Mouse (Mus musculus): Measurements from ENCODE around the gene 9130213A22Rik.

The 9130213A22Rik gene

GRCm38 (mm10) chr11:69080102-69080854 lies 42.1 kb downstream of the 9130213A22Rik start:
- in situ Hi-C loops (cut with MboI; ENCODE audit: unreplicated experiment in 2 of 2) = no loop called here

- in situ Hi-C loops (cut with MboI; ENCODE audit: unreplicated experiment in 2 of 2) = no loop called here
Measured at GRCm38 (mm10) chr11:69078805-69079438, 43.5 kb downstream of the 9130213A22Rik start.

- in situ Hi-C loops (cut with MboI; ENCODE audit: unreplicated experiment in 2 of 2) = no loop called here
Measured at GRCm38 (mm10) chr11:69078041-69078440, 44.3 kb downstream of the 9130213A22Rik start.

GRCm38 (mm10) chr11:69077316-69077715 lies 45.1 kb downstream of the 9130213A22Rik start:
- in situ Hi-C loops (cut with MboI; ENCODE audit: unreplicated experiment in 2 of 2) = no loop called here

- in situ Hi-C loops (cut with MboI; ENCODE audit: unreplicated experiment in 2 of 2) = no loop called here
Measured at GRCm38 (mm10) chr11:69076572-69076971, 45.8 kb downstream of the 9130213A22Rik start.

- in situ Hi-C loops (cut with MboI; ENCODE audit: unreplicated experiment in 2 of 2) = no loop called here
Measured at GRCm38 (mm10) chr11:69075764-69076479, 46.5 kb downstream of the 9130213A22Rik start.

- in situ Hi-C loops (cut with MboI; ENCODE audit: unreplicated experiment in 2 of 2) = loop anchor here in 1 of 2 experiments (25.0 kb wide), 1 partner anchor 913 kb away; the partner anchor contains the start of genes Ctdnep1, Elp5, Gabarap and Phf23
Measured at GRCm38 (mm10) chr11:69074776-69075069, 47.7 kb downstream of the 9130213A22Rik start.

GRCm38 (mm10) chr11:69073951-69074775 lies 48.2 kb downstream of the 9130213A22Rik start:
- in situ Hi-C loops (cut with MboI; ENCODE audit: unreplicated experiment in 2 of 2) = loop anchor here in 1 of 2 experiments (25.0 kb wide), 1 partner anchor 913 kb away; the partner anchor contains the start of genes Ctdnep1, Elp5, Gabarap and Phf23

GRCm38 (mm10) chr11:69073065-69073888 lies 49.1 kb downstream of the 9130213A22Rik start:
- in situ Hi-C loops (cut with MboI; ENCODE audit: unreplicated experiment in 2 of 2) = loop anchor here in 1 of 2 experiments (25.0 kb wide), 1 partner anchor 914 kb away; the partner anchor contains the start of genes Ctdnep1, Elp5, Gabarap and Phf23

GRCm38 (mm10) chr11:69072666-69073064 lies 49.7 kb downstream of the 9130213A22Rik start:
- in situ Hi-C loops (cut with MboI; ENCODE audit: unreplicated experiment in 2 of 2) = loop anchor here in 1 of 2 experiments (25.0 kb wide), 1 partner anchor 915 kb away; the partner anchor contains the start of genes Ctdnep1, Elp5, Gabarap and Phf23

GRCm38 (mm10) chr11:69072234-69072633 lies 50.2 kb downstream of the 9130213A22Rik start:
- in situ Hi-C loops (cut with MboI; ENCODE audit: unreplicated experiment in 2 of 2) = loop anchor here in 1 of 2 experiments (25.0 kb wide), 1 partner anchor 915 kb away; the partner anchor contains the start of genes Ctdnep1, Elp5, Gabarap and Phf23

GRCm38 (mm10) chr11:69071262-69071661 lies 51.1 kb downstream of the 9130213A22Rik start:
- in situ Hi-C loops (cut with MboI; ENCODE audit: unreplicated experiment in 2 of 2) = loop anchor here in 1 of 2 experiments (25.0 kb wide), 1 partner anchor 916 kb away; the partner anchor contains the start of genes Ctdnep1, Elp5, Gabarap and Phf23

- in situ Hi-C loops (cut with MboI; ENCODE audit: unreplicated experiment in 2 of 2) = loop anchor here in 1 of 2 experiments (25.0 kb wide), 1 partner anchor 917 kb away; the partner anchor contains the start of genes Ctdnep1, Elp5, Gabarap and Phf23
Measured at GRCm38 (mm10) chr11:69070590-69071222, 51.7 kb downstream of the 9130213A22Rik start, which contains the start of gene Tmem107. Tmem107 (plus strand) TSS chr11:69070806.

GRCm38 (mm10) chr11:69070093-69070492 lies 52.3 kb downstream of the 9130213A22Rik start:
- in situ Hi-C loops (cut with MboI; ENCODE audit: unreplicated experiment in 2 of 2) = loop anchor here in 1 of 2 experiments (25.0 kb wide), 1 partner anchor 917 kb away; the partner anchor contains the start of genes Ctdnep1, Elp5, Gabarap and Phf23
